Mouse (Mus musculus): ENCODE measurements around the gene Thoc3. TPM values are rescaled to one million over a fixed set of nuclear protein-coding genes. Genes with fewer than 3 reads are reported as not detected.

Gene Thoc3
- total and polyA plus RNA-seq, 2 experiments: 19.2 to 27.7 TPM

GRCm38 (mm10) chr13:54438814-54439213, 29.8 kb downstream of the Thoc3 start:
- peak; percentile 70 for DNase-seq (ENCODE audit: extremely low read depth, low read depth, low spot score)
- TF ChIP-seq CTCF (IDR thresholded peaks at IDR 0.05; ENCODE audit: low read depth, low read length): no peak
- no peak for TF ChIP-seq POLR2A (IDR thresholded peaks at IDR 0.05; ENCODE audit: extremely low read depth, insufficient read depth, low read length)
- no peak overlapping the region for H3K4me3 ChIP-seq (ENCODE audit: insufficient read depth, low read depth, low read length)
- H3K27ac ChIP-seq (replicated peaks; ENCODE audit: insufficient read depth, low read depth, low read length): no peak overlapping the region; the same call in 1 of the 2 replicates
- H3K9ac ChIP-seq (ENCODE audit: low read depth, low read length): no peak overlapping the region
- H3K79me2 ChIP-seq (ENCODE audit: control insufficient read depth, insufficient read depth, low read length): no peaks in the 10 kb centered on the region
- no peaks in the 10 kb centered on the region for H3K27me3 ChIP-seq (ENCODE audit: control insufficient read depth, insufficient read depth, low read length)
- peaks cover 7% of the 10 kb centered on the region for H3K4me1 ChIP-seq (ENCODE audit: control insufficient read depth, insufficient read depth, low read length)
- no peaks in the 10 kb centered on the region for H3K36me3 ChIP-seq (ENCODE audit: control insufficient read depth, insufficient read depth, low read length)
- WGBS: 17% methylated on average over 3 of the region's 3 CpGs

GRCm38 (mm10) chr13:54437083-54437482, 31.6 kb downstream of the Thoc3 start:
- no peaks in the 10 kb centered on the region for H3K79me2 ChIP-seq (ENCODE audit: control insufficient read depth, insufficient read depth, low read length)
- peaks cover 5% of the 10 kb centered on the region for H3K4me1 ChIP-seq (ENCODE audit: control insufficient read depth, insufficient read depth, low read length)
- no peaks in the 10 kb centered on the region for H3K36me3 ChIP-seq (ENCODE audit: control insufficient read depth, insufficient read depth, low read length)
- no peaks in the 10 kb centered on the region for H3K27me3 ChIP-seq (ENCODE audit: control insufficient read depth, insufficient read depth, low read length)
- no peak overlapping the region for H3K27ac ChIP-seq (replicated peaks; ENCODE audit: insufficient read depth, low read depth, low read length)
- H3K4me3 ChIP-seq (ENCODE audit: insufficient read depth, low read depth, low read length): no peak overlapping the region
- DNase-seq (ENCODE audit: extremely low read depth, low read depth, low spot score): no peak
- TF ChIP-seq POLR2A (IDR thresholded peaks at IDR 0.05; ENCODE audit: extremely low read depth, insufficient read depth, low read length) (no peak), CTCF (IDR thresholded peaks at IDR 0.05; ENCODE audit: low read depth, low read length) (no peak)
- no peak overlapping the region for H3K9ac ChIP-seq (ENCODE audit: low read depth, low read length)
- 82% methylated on average over 6 of the region's 6 CpGs for WGBS

DNA sequence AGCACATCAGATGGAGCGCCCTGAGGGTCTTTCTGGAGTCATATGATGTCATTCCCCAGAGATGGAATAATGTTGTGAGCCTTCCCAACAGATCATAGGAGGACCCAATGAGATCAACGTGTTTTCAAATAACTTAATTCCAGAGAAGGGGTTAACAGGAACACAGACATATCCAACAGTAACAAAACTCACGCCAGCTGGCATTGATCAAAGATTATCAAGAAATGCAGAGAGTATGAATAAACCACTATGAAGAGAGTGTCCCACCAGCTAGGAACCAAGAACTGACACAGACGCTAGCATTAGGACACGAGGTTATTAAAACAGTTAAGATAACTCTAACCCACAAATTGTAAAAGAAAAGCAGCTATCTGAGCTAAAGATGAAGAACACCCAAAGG, 32.0 kb downstream of the Thoc3 start:
- no peak overlapping the region for H3K9ac ChIP-seq (ENCODE audit: low read depth, low read length)

DNA sequence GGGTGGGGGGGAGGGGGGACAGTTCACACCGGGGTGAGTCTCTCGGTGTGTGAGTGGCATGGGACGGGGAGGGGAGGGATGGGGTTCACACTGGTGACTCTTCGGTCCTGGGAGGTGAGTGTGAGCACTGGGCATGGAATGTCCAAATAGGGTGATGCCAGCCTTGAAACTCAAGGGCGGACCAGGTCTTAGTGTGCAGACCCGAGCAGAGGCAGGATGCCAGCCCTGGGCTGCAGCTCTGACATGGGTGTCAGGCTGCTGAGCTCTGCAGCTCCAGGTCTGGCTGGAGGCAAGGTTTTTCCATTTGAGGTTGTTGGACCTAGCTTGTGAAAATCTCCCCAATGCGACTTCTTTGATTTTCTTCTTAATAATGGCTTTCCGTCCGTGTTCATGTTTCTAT, 37.5 kb downstream of the Thoc3 start:
- TF ChIP-seq POLR2A (IDR thresholded peaks at IDR 0.05; ENCODE audit: extremely low read depth, insufficient read depth, low read length) (no peak), CTCF (IDR thresholded peaks at IDR 0.05; ENCODE audit: low read depth, low read length) (no peak)
- no peak overlapping the region for H3K9ac ChIP-seq (ENCODE audit: low read depth, low read length)
- H3K27me3 ChIP-seq (ENCODE audit: control insufficient read depth, insufficient read depth, low read length): no peaks in the 10 kb centered on the region
- H3K79me2 ChIP-seq (ENCODE audit: control insufficient read depth, insufficient read depth, low read length): no peaks in the 10 kb centered on the region
- 86% methylated on average over 9 of the region's 9 CpGs for WGBS
- no peak for DNase-seq (ENCODE audit: extremely low read depth, low read depth, low spot score)
- no peak overlapping the region for H3K27ac ChIP-seq (replicated peaks; ENCODE audit: insufficient read depth, low read depth, low read length)
- H3K36me3 ChIP-seq (ENCODE audit: control insufficient read depth, insufficient read depth, low read length): no peaks in the 10 kb centered on the region
- peaks cover 6% of the 10 kb centered on the region for H3K4me1 ChIP-seq (ENCODE audit: control insufficient read depth, insufficient read depth, low read length)
- H3K4me3 ChIP-seq (ENCODE audit: insufficient read depth, low read depth, low read length): no peak overlapping the region

More for the DNA sequence above, 32.0 kb downstream of the Thoc3 start:
- H3K27me3 ChIP-seq (ENCODE audit: control insufficient read depth, insufficient read depth, low read length): no peaks in the 10 kb centered on the region
- no peak for DNase-seq (ENCODE audit: extremely low read depth, low read depth, low spot score)
- peaks cover 5% of the 10 kb centered on the region for H3K4me1 ChIP-seq (ENCODE audit: control insufficient read depth, insufficient read depth, low read length)
- H3K36me3 ChIP-seq (ENCODE audit: control insufficient read depth, insufficient read depth, low read length): no peaks in the 10 kb centered on the region
- TF ChIP-seq CTCF (IDR thresholded peaks at IDR 0.05; ENCODE audit: low read depth, low read length): no peak
- no peak for TF ChIP-seq POLR2A (IDR thresholded peaks at IDR 0.05; ENCODE audit: extremely low read depth, insufficient read depth, low read length)
- no peak overlapping the region for H3K4me3 ChIP-seq (ENCODE audit: insufficient read depth, low read depth, low read length)
- WGBS: 83% methylated on average over 5 of the region's 5 CpGs
- no peak overlapping the region for H3K27ac ChIP-seq (replicated peaks; ENCODE audit: insufficient read depth, low read depth, low read length)
- H3K79me2 ChIP-seq (ENCODE audit: control insufficient read depth, insufficient read depth, low read length): no peaks in the 10 kb centered on the region

DNA sequence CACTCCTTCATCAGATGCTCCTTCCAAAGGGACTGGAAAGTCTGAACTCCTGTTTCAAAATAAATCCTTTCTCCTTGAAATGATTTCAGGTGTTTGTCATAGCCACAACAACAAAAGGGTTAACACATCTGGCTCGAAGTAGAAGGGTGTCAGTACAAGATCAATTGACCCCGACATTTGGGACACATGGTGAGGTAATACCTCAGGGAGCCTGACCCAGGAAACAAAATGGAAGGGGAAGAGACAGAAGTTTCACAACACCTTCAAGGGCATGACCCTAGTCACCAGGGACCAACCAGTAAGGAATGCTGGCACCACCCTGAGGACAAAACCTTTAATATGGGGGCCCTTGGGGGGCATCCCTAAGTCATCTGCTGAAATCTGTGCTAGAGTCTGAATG, 38.6 kb downstream of the Thoc3 start:
- peak; percentile 94 for DNase-seq (ENCODE audit: extremely low read depth, low read depth, low spot score)
- H3K27ac ChIP-seq (replicated peaks; ENCODE audit: insufficient read depth, low read depth, low read length): peak overlapping the region; percentile 63

DNA sequence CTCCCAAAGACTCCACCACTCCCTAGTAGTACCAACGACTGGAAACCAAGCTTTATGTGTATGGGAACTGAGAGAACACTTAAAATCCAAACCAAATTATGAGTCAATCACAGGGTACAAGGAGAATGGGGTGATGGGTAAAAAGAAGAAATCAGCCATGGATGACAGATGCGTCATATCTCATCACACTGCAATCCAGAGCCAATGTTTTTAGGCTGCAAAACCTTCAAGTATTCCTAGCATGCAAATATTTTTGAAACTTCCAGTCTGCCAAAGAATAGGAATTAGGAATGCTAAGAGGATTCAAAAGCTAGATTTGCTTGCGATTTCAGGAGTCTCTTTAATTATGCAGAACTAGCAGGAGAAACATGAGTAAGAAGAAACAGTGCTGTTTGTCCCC, 39.9 kb downstream of the Thoc3 start:
- Histone ChIP-seq H3K27ac (replicated peaks; ENCODE audit: insufficient read depth, low read depth, low read length) (no peak overlapping the region), H3K79me2 (ENCODE audit: control insufficient read depth, insufficient read depth, low read length) (no peaks in the 10 kb centered on the region), H3K27me3 (ENCODE audit: control insufficient read depth, insufficient read depth, low read length) (no peaks in the 10 kb centered on the region), H3K9ac (ENCODE audit: low read depth, low read length) (no peak overlapping the region), H3K36me3 (ENCODE audit: control insufficient read depth, insufficient read depth, low read length) (no peaks in the 10 kb centered on the region), H3K4me1 (ENCODE audit: control insufficient read depth, insufficient read depth, low read length) (peaks cover 12% of the 10 kb centered on the region), H3K4me3 (ENCODE audit: insufficient read depth, low read depth, low read length) (no peak overlapping the region)
- DNase-seq (ENCODE audit: extremely low read depth, low read depth, low spot score): no peak
- TF ChIP-seq CTCF (IDR thresholded peaks at IDR 0.05; ENCODE audit: low read depth, low read length) (no peak), POLR2A (IDR thresholded peaks at IDR 0.05; ENCODE audit: extremely low read depth, insufficient read depth, low read length) (no peak)
- WGBS: 86% methylated on average over 3 of the region's 3 CpGs

More for the DNA sequence above, 38.6 kb downstream of the Thoc3 start:
- H3K9ac ChIP-seq (ENCODE audit: low read depth, low read length): no peak overlapping the region
- TF ChIP-seq POLR2A (IDR thresholded peaks at IDR 0.05; ENCODE audit: extremely low read depth, insufficient read depth, low read length) (no peak), CTCF (IDR thresholded peaks at IDR 0.05; ENCODE audit: low read depth, low read length) (no peak)
- no peak overlapping the region for H3K4me3 ChIP-seq (ENCODE audit: insufficient read depth, low read depth, low read length)
- H3K79me2 ChIP-seq (ENCODE audit: control insufficient read depth, insufficient read depth, low read length): no peaks in the 10 kb centered on the region
- H3K4me1 ChIP-seq (ENCODE audit: control insufficient read depth, insufficient read depth, low read length): peaks cover 10% of the 10 kb centered on the region
- WGBS: 11% methylated on average over 2 of the region's 2 CpGs
- H3K27me3 ChIP-seq (ENCODE audit: control insufficient read depth, insufficient read depth, low read length): no peaks in the 10 kb centered on the region
- no peaks in the 10 kb centered on the region for H3K36me3 ChIP-seq (ENCODE audit: control insufficient read depth, insufficient read depth, low read length)
